Mouse (Mus musculus): Measurements from ENCODE around the gene Arfip2. TPM values are rescaled to one million over a fixed set of nuclear protein-coding genes. Genes with fewer than 3 reads are reported as not detected.

Gene Arfip2
- 88.2 and 94.8 TPM in 2 replicates for polyA plus RNA-seq (2014; fragmentation: Nextera tagmentation; extraction: Ambion mirVana)

GRCm38 (mm10) chr7:105640233-105640893 is at the start of gene Arfip2, which contains the start of gene Gm45799:
Gene Arfip2, minus strand, starts transcription at chr7:105640416.
Gene Gm45799, plus strand, starts transcription at chr7:105640552.
- ATAC-seq (ENCODE audit: low FRiP score, low TSS enrichment) = peak; percentile 96

GRCm38 (mm10) chr7:105685541-105686197 is 45.5 kb upstream of the Arfip2 start:
- Histone ChIP-seq H3K9me3 (ENCODE audit: control insufficient read depth, low read length) (no peaks in the 10 kb centered on the region), H3K9ac (ENCODE audit: low read depth, low read length) (no peak overlapping the region), H3K27ac (ENCODE audit: low read depth, low read length) (no peak overlapping the region), H3K4me1 (ENCODE audit: control insufficient read depth, insufficient read depth, low read length) (no peaks in the 10 kb centered on the region), H3K4me2 (replicated peaks; ENCODE audit: low read depth, low read length) (no peak overlapping the region; the same call in 1 of the 2 replicates), H3K36me3 (ENCODE audit: control insufficient read depth, insufficient read depth, low read length) (no peaks in the 10 kb centered on the region), H3K27me3 (ENCODE audit: control insufficient read depth, insufficient read depth, low read length) (no peaks in the 10 kb centered on the region), H3K4me3 (ENCODE audit: low read length) (no peak overlapping the region)
- peak; percentile 82 for ATAC-seq (ENCODE audit: low FRiP score, low TSS enrichment)
- WGBS = 16% methylated on average over 13 of the region's 13 CpGs

More at GRCm38 (mm10) chr7:105640233-105640893, at the start of gene Arfip2, which contains the start of gene Gm45799:
- H3K9ac ChIP-seq (ENCODE audit: low read depth, low read length) = peak within 1 kb of the TSS; percentile 77
- H3K27me3 ChIP-seq (ENCODE audit: control insufficient read depth, insufficient read depth, low read length) = no peaks in the 10 kb centered on the region
- peak within 1 kb of the TSS; percentile 79 for H3K4me3 ChIP-seq (ENCODE audit: low read length)
- WGBS = 0% methylated on average over 45 of the region's 45 CpGs
- H3K4me1 ChIP-seq (ENCODE audit: control insufficient read depth, insufficient read depth, low read length) = peaks cover 21% of the 10 kb centered on the region
- peak within 1 kb of the TSS; percentile 79 for H3K27ac ChIP-seq (ENCODE audit: low read depth, low read length)
- peaks cover 40% of the 10 kb centered on the region for H3K36me3 ChIP-seq (ENCODE audit: control insufficient read depth, insufficient read depth, low read length)
- peak within 1 kb of the TSS; percentile 77 for H3K4me2 ChIP-seq (replicated peaks; ENCODE audit: low read depth, low read length)
- no peaks in the 10 kb centered on the region for H3K9me3 ChIP-seq (ENCODE audit: control insufficient read depth, low read length)

GRCm38 (mm10) chr7:105650639-105651435 is 10.6 kb upstream of the Arfip2 start, which contains the start of gene Dnhd1:
Gene Dnhd1, plus strand, starts transcription at chr7:105650827.
- Histone ChIP-seq H3K4me2 (replicated peaks; ENCODE audit: low read depth, low read length) (peak within 1 kb of the TSS; percentile 64), H3K4me3 (ENCODE audit: low read length) (peak within 1 kb of the TSS; percentile 43), H3K27ac (ENCODE audit: low read depth, low read length) (peak within 1 kb of the TSS; percentile 26), H3K27me3 (ENCODE audit: control insufficient read depth, insufficient read depth, low read length) (no peaks in the 10 kb centered on the region), H3K9ac (ENCODE audit: low read depth, low read length) (peak within 1 kb of the TSS; percentile 40; the same call in 1 of the 2 replicates), H3K36me3 (ENCODE audit: control insufficient read depth, insufficient read depth, low read length) (no peaks in the 10 kb centered on the region), H3K4me1 (ENCODE audit: control insufficient read depth, insufficient read depth, low read length) (no peaks in the 10 kb centered on the region), H3K9me3 (ENCODE audit: control insufficient read depth, low read length) (no peaks in the 10 kb centered on the region)
- WGBS = 2% methylated on average over 17 of the region's 17 CpGs
- peak; percentile 97 for ATAC-seq (ENCODE audit: low FRiP score, low TSS enrichment)

GRCm38 (mm10) chr7:105641936-105642335 is 1.7 kb upstream of the Arfip2 start:
- H3K27me3 ChIP-seq (ENCODE audit: control insufficient read depth, insufficient read depth, low read length) = no peaks in the 10 kb centered on the region
- ATAC-seq (ENCODE audit: low FRiP score, low TSS enrichment) = no peak
- no peaks in the 10 kb centered on the region for H3K9me3 ChIP-seq (ENCODE audit: control insufficient read depth, low read length)
- H3K4me3 ChIP-seq (ENCODE audit: low read length) = peak overlapping the region; percentile 79; the same call in 1 of the 2 replicates
- H3K9ac ChIP-seq (ENCODE audit: low read depth, low read length) = no peak overlapping the region; the same call in 1 of the 2 replicates
- WGBS = 68% methylated on average over 3 of the region's 3 CpGs
- H3K4me1 ChIP-seq (ENCODE audit: control insufficient read depth, insufficient read depth, low read length) = peaks cover 21% of the 10 kb centered on the region
- peaks cover 30% of the 10 kb centered on the region for H3K36me3 ChIP-seq (ENCODE audit: control insufficient read depth, insufficient read depth, low read length)
- peak overlapping the region; percentile 77; the same call in 1 of the 2 replicates for H3K4me2 ChIP-seq (replicated peaks; ENCODE audit: low read depth, low read length)
- H3K27ac ChIP-seq (ENCODE audit: low read depth, low read length) = peak overlapping the region; percentile 42; the same call in 1 of the 2 replicates

GRCm38 (mm10) chr7:105640894-105641255 is 659 bp upstream of the Arfip2 start:
- peak overlapping the region; percentile 77 for H3K4me2 ChIP-seq (replicated peaks; ENCODE audit: low read depth, low read length)
- peaks cover 21% of the 10 kb centered on the region for H3K4me1 ChIP-seq (ENCODE audit: control insufficient read depth, insufficient read depth, low read length)
- no peaks in the 10 kb centered on the region for H3K27me3 ChIP-seq (ENCODE audit: control insufficient read depth, insufficient read depth, low read length)
- WGBS = under 1% methylated on average over 18 of the region's 18 CpGs
- peaks cover 40% of the 10 kb centered on the region for H3K36me3 ChIP-seq (ENCODE audit: control insufficient read depth, insufficient read depth, low read length)
- ATAC-seq (ENCODE audit: low FRiP score, low TSS enrichment) = no peak
- no peaks in the 10 kb centered on the region for H3K9me3 ChIP-seq (ENCODE audit: control insufficient read depth, low read length)
- peak overlapping the region; percentile 79 for H3K27ac ChIP-seq (ENCODE audit: low read depth, low read length)
- peak overlapping the region; percentile 79 for H3K4me3 ChIP-seq (ENCODE audit: low read length)
- peak overlapping the region; percentile 77 for H3K9ac ChIP-seq (ENCODE audit: low read depth, low read length)

GRCm38 (mm10) chr7:105639756-105640155 is 460 bp downstream of the Arfip2 start, which contains the start of gene Timm10b:
Gene Timm10b, plus strand, starts transcription at chr7:105640056.
- peak within 1 kb of the TSS; percentile 79 for H3K27ac ChIP-seq (ENCODE audit: low read depth, low read length)
- 6% methylated on average over 2 of the region's 2 CpGs for WGBS
- peak within 1 kb of the TSS; percentile 77 for H3K9ac ChIP-seq (ENCODE audit: low read depth, low read length)
- H3K9me3 ChIP-seq (ENCODE audit: control insufficient read depth, low read length) = no peaks in the 10 kb centered on the region
- peak; percentile 5; the same call in 1 of the 2 replicates for ATAC-seq (ENCODE audit: low FRiP score, low TSS enrichment)
- H3K36me3 ChIP-seq (ENCODE audit: control insufficient read depth, insufficient read depth, low read length) = peaks cover 40% of the 10 kb centered on the region
- no peaks in the 10 kb centered on the region for H3K27me3 ChIP-seq (ENCODE audit: control insufficient read depth, insufficient read depth, low read length)
- H3K4me3 ChIP-seq (ENCODE audit: low read length) = peak within 1 kb of the TSS; percentile 79
- H3K4me1 ChIP-seq (ENCODE audit: control insufficient read depth, insufficient read depth, low read length) = peaks cover 21% of the 10 kb centered on the region
- peak within 1 kb of the TSS; percentile 77 for H3K4me2 ChIP-seq (replicated peaks; ENCODE audit: low read depth, low read length)

- WGBS = 71% methylated on average over 9 of the region's 9 CpGs
- Histone ChIP-seq H3K4me1 (ENCODE audit: control insufficient read depth, insufficient read depth, low read length) (peaks cover 22% of the 10 kb centered on the region), H3K36me3 (ENCODE audit: control insufficient read depth, insufficient read depth, low read length) (peaks cover 40% of the 10 kb centered on the region)
Measured at GRCm38 (mm10) chr7:105639304-105639703, 912 bp downstream of the Arfip2 start.

GRCm38 (mm10) chr7:105638776-105639175 is 1.4 kb downstream of the Arfip2 start:
- no peak for ATAC-seq (ENCODE audit: low FRiP score, low TSS enrichment)
- Histone ChIP-seq H3K9me3 (ENCODE audit: control insufficient read depth, low read length) (no peaks in the 10 kb centered on the region), H3K4me1 (ENCODE audit: control insufficient read depth, insufficient read depth, low read length) (peaks cover 24% of the 10 kb centered on the region), H3K27me3 (ENCODE audit: control insufficient read depth, insufficient read depth, low read length) (no peaks in the 10 kb centered on the region), H3K27ac (ENCODE audit: low read depth, low read length) (no peak overlapping the region), H3K36me3 (ENCODE audit: control insufficient read depth, insufficient read depth, low read length) (peaks cover 39% of the 10 kb centered on the region), H3K4me2 (replicated peaks; ENCODE audit: low read depth, low read length) (no peak overlapping the region), H3K9ac (ENCODE audit: low read depth, low read length) (no peak overlapping the region), H3K4me3 (ENCODE audit: low read length) (no peak overlapping the region; the same call in 1 of the 2 replicates)
- 91% methylated on average over 6 of the region's 6 CpGs for WGBS

More at GRCm38 (mm10) chr7:105639304-105639703, 912 bp downstream of the Arfip2 start:
- Histone ChIP-seq H3K9me3 (ENCODE audit: control insufficient read depth, low read length) (no peaks in the 10 kb centered on the region), H3K4me3 (ENCODE audit: low read length) (peak overlapping the region; percentile 79), H3K9ac (ENCODE audit: low read depth, low read length) (peak overlapping the region; percentile 77), H3K4me2 (replicated peaks; ENCODE audit: low read depth, low read length) (peak overlapping the region; percentile 77), H3K27me3 (ENCODE audit: control insufficient read depth, insufficient read depth, low read length) (no peaks in the 10 kb centered on the region), H3K27ac (ENCODE audit: low read depth, low read length) (no peak overlapping the region)
- ATAC-seq (ENCODE audit: low FRiP score, low TSS enrichment) = no peak
